Mouse (Mus musculus) layer of hippocampus, postnatal 10 days (tissue): ENCODE results near the gene Prep. TPM values are rescaled to one million over a fixed set of nuclear protein-coding genes. Genes with fewer than 3 reads are reported as not detected.

ENCODE experiments used
- DNase-seq, 2 experiments: peaks; one replicate each; pipeline ENCODE4 v3.0.0; 2021; ENCODE audit warnings: low spot score in 2 of 2
- total RNA-seq, 2 experiments: library from RNA; stranded (reverse); gene quantifications; 2 replicates each; pipeline ENCODE4 v1.2.3; 2021

Gene Prep
- total RNA-seq, 2 experiments from 2014 or later: 16.9 to 19.5 TPM

DNA sequence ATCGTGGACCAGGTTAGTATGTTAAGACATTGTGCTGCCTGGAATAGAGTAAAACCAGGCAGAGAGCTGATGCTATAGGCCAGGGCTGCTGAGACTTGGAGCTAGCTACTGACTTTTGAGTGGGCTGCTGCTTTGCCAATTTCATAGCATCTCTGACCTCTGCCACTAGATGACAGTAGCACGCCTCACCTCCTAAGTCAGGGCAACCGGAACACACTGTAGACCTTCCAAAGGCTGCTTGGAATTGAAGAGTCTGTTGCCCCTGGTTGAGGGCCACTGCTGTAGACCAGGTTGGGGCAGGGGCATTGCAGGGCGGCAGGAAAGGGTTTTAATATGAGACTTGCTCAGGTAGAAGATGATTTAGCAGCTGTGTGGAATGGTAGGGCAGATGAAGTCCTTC is 47.5 kb downstream of the Prep start:
- peak in 1 of 2 experiments; percentile 29 for DNase-seq

DNA sequence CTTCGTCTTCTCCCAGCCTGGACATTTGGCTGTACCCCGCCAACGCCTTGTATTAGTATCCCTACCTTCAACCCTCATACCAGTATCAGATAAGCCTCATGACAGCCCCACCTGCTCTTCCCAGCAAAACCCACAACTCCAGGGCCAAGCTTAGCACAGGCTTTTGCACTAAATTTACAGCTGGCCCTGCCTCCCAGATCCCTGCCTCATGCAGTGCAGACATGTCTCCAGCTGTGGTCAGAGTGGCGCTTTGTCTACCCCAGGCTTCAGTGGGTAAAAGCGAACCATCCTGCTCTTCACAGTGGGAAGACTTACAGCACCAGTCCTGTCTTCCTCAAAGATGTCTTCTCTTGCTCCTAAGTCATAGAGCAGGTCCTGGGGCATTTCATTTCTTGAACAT is 49.8 kb downstream of the Prep start:
- no peak for DNase-seq

GRCm38 (mm10) chr10:45118389-45118788 is 51.4 kb downstream of the Prep start:
- no peak for DNase-seq

DNA sequence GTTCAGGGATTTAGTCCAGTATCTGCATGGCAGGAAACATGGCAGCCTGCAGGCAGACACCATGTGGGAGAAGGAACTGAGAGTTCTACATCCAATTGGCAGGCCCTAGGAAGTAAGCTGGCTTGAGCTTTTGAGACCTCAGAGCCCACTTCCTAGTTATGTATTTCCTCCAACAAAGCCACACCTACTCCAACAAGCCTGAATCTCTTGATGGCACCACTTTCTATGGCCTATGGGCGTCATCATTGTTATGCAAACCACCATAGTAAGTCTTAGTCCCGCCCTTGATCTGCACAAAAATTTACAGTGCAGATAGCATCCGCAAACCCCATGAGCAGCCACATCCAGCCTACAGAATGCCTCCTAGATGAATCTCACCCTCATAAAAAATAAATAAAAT is 54.6 kb downstream of the Prep start:
- DNase-seq: no peak

GRCm38 (mm10) chr10:45122476-45122875 is 55.5 kb downstream of the Prep start:
- DNase-seq: no peak

- DNase-seq: no peak
Observed at GRCm38 (mm10) chr10:45123011-45123410, 56.0 kb downstream of the Prep start.

DNA sequence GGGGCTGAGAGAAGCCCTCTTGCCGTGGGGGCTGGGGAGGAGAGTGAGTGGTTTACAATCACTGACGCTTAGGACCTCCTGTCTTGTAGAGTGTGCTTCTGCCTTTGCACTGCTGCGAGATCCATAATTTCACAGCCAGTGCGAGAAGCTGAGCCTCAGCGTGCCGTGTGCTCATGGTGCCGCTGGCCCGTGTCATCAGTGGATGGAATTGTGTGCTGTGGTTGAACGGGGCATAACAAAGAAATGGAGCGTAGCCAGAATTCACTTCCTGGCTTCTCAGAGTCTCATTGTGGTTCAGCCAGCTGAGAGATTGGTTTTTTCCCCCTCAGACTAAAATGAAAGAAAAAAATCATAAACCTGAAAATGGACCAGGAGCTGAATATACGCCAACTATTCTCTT is 62.1 kb downstream of the Prep start:
- no peak for DNase-seq

DNA sequence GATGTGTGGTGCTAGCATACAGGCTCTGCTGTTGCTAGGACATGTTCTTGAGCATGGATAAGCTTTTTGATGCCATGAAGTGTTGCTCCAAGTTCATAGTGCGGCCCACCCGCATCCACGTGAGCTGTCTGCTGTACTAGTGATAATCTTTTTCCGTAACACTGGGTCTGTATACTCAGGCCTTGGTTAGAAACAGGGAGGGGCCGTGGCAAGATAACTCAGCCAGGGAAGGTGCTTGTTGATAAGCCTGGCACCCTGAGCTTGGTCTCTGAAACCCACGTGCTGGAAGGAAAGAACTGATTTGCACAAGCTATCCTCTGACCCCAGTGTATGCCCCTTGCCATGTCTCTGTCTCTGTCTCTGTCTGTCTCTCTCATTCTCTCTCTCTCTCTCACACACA is 63.0 kb downstream of the Prep start:
- DNase-seq: no peak

GRCm38 (mm10) chr10:45132371-45132770 is 65.4 kb downstream of the Prep start:
- DNase-seq: no peak

GRCm38 (mm10) chr10:45136806-45137205 is 69.8 kb downstream of the Prep start:
- peak in 1 of 2 experiments; percentile 40 for DNase-seq

- DNase-seq: no peak
Observed at GRCm38 (mm10) chr10:45139910-45140309, 72.9 kb downstream of the Prep start.

DNA sequence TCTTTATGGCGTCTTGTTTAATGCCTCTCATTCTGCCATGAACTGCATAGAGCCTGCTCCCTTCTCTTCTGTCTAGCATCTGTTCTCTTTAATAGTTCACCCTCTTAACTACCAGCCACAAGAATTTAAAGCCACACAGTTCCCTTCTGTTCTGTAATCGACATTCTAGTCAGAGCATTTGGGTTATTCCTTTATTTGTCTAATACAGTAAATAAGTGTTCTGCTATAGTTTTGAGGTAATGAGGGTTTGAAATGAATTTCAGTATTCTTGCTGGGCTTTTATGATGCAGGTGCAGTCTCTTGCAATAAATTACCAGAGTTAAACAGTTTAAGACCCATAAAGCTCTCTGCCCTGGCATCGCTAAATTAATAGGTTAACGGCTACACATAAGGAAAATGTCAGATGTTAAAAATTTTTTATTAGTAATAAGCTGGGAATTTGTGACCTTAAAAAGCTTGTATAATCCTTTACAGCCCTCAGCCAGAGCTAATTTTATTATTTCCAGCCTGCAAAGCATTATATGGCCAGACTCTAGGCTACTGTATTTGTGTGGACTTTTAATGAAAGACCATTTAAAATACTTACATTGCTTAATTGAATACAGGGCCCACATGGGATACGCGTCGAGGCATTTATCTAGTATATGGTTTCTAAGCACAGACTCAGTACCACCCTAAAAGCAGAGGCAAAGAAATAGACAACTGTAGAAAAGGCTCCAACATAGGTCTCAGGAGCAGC is 73.6 kb downstream of the Prep start:
- DNase-seq: no peak

GRCm38 (mm10) chr10:45142359-45142758 is 75.4 kb downstream of the Prep start:
- DNase-seq: no peak

GRCm38 (mm10) chr10:45144038-45144817 is 77.2 kb downstream of the Prep start:
- no peak for DNase-seq

DNA sequence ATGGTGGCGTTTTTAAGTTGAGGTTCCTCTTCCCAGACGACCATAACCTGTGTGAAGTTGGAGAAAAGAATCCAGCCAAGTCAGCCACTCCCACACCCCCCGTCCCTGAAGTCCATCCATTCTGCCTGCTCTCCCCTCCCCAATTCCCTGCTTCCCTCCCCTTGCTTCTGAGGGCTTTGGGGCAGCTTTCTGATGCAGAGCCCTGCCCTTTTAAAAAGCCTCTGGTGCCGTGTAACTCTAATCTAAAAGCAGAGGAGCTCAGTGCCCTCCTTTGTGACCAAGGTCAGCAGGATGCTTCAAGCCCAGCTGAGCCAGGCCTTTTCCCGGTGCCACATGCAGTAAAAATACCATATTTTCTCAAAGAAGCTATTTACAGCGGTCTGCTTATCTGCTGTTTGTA is 79.8 kb downstream of the Prep start:
- DNase-seq: no peak

DNA sequence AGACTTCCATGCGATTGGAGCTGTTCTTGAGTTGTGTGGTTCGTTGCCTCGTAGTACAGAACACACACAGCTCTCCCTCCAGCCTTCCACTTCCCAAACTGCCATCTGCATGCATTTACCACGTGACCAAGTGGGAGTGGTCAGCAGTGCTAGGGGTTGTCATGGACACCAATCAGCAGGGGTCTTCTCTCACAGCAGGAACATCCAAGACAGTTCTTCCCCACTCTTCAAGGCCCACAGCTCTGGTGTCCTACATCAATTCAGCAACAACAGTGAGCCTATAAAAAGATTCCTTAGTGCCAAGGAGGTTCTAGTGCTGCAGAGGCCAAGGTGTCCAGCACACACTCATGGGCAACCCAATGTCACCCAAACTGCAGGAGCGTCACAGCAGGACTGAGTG is 84.1 kb downstream of the Prep start:
- DNase-seq: no peak

- DNase-seq: no peak
Observed at GRCm38 (mm10) chr10:45151771-45152692, 85.0 kb downstream of the Prep start.

DNA sequence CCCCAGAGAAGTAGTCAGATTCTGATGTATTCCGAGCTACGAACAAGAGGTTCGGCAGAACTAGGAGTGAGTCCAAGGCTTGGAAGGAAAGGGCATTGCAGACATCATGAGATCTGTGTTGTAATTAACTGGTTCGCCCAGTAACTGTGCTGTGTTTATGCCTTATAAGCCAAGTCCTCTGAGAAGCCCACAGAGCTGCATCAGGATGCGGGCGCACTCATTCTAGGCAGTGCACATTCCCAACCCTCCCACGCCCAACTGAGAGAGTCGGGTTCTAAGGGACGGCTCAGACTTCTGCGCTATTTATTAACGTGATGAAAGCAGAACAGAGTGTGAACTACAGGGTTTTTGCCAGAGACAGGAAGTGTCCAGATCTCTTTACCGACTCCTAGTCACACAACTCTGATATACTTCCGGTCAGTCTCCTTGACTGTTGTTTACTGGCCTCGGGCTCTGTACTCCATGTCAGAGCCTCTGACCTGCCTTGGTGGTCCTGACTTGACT is 87.6 kb downstream of the Prep start:
- DNase-seq: no peak

- DNase-seq: no peak
Observed at GRCm38 (mm10) chr10:45165851-45166250, 98.8 kb downstream of the Prep start.

- DNase-seq: no peak
Observed at GRCm38 (mm10) chr10:45173927-45174326, 106.9 kb downstream of the Prep start.

GRCm38 (mm10) chr10:45174345-45174744 is 107.3 kb downstream of the Prep start:
- no peak for DNase-seq
